Mouse (Mus musculus) hindbrain, postnatal 0 days (tissue): Measurements from ENCODE around the gene Tmem221. TPM values are rescaled to one million over a fixed set of nuclear protein-coding genes. Genes with fewer than 3 reads are reported as not detected.
A peak's percentile ranks its signal among the peaks of the same experiment; 100 is the strongest.

Source experiments
- ATAC-seq: fragments of 200-750 bp; cut with Nextera tagmentation; 2 replicates; pipeline ENCODE4 v1.8.0; 2017; ENCODE audit warnings: mild to moderate bottlenecking, moderate TSS enrichment, moderate library complexity
- DNase-seq: peaks from one replicate; pipeline ENCODE4 v3.0.0-alpha.2; 2015; ENCODE audit warnings: low spot score
- H3K27ac ChIP-seq: fragments of 300-500 bp; sonication (generic); 2 replicates; pipeline ENCODE4 v1.5.1; 2014; ENCODE audit warnings: mild to moderate bottlenecking
- H3K27me3 ChIP-seq: fragments of 300-500 bp; sonication (generic); 2 replicates; pipeline ENCODE4 v1.6.1; 2014; ENCODE audit warnings: low read length, mixed read lengths; ENCODE audit not compliant: insufficient read depth
- H3K36me3 ChIP-seq: fragments of 300-500 bp; sonication (generic); 2 replicates; pipeline ENCODE4 v1.6.1; 2014; ENCODE audit warnings: low read length, mixed read lengths; ENCODE audit not compliant: insufficient read depth
- H3K4me1 ChIP-seq: fragments of 300-500 bp; sonication (generic); 2 replicates; pipeline ENCODE4 v1.6.1; 2014; ENCODE audit warnings: antibody characterized with exemption, low read length, mixed read lengths; ENCODE audit not compliant: insufficient read depth
- H3K4me2 ChIP-seq: fragments of 300-500 bp; sonication (generic); 2 replicates; pipeline ENCODE4 v1.6.1; 2014; ENCODE audit warnings: low read depth, mild to moderate bottlenecking, low read length, moderate library complexity, mixed read lengths
- H3K4me3 ChIP-seq: fragments of 300-500 bp; sonication (generic); 2 replicates; pipeline ENCODE4 v1.5.1; 2014; ENCODE audit warnings: low read length
- H3K9ac ChIP-seq: fragments of 300-500 bp; sonication (generic); replicated peaks from 2 replicates; pipeline ENCODE4 v1.6.1; 2014; ENCODE audit warnings: mild to moderate bottlenecking, low read length, moderate library complexity, mixed read lengths
- H3K9me3 ChIP-seq: fragments of 300-500 bp; sonication (generic); 2 replicates; pipeline ENCODE4 v1.6.1; 2016; ENCODE audit warnings: low read length, mixed read lengths
- CTCF ChIP-seq: IDR thresholded peaks from 2 replicates; pipeline ENCODE4 v1.5.1; 2016; ENCODE audit warnings: antibody characterized with exemption, control low read depth, low read depth
- WGBS: fragments of 180-500 bp; shearing (Covaris S2); extraction: QIAGEN DNeasy Blood & Tissue Kit; methylation state at CpG from one replicate; pipeline ENCODE4 v1.1.7; 2014; 5-methylcytosine and 5-hydroxymethylcytosine counted together
- polyA plus RNA-seq: library from polyadenylated mRNA; unstranded; fragments of >200 nt; fragmentation: Nextera tagmentation; extraction: Ambion mirVana; gene quantifications from 2 replicates; pipeline ENCODE4 v1.2.1, GENCODE M21; 2015
- total RNA-seq: library from RNA; depleted of rRNA; stranded (reverse); fragments of >200 nt; gene quantifications from 2 replicates; pipeline ENCODE4 v1.2.3, GENCODE M21; 2014

Gene Tmem221
- total and polyA plus RNA-seq, 2 experiments from 2014 or later, result 0.18 to 1.3 TPM

DNA sequence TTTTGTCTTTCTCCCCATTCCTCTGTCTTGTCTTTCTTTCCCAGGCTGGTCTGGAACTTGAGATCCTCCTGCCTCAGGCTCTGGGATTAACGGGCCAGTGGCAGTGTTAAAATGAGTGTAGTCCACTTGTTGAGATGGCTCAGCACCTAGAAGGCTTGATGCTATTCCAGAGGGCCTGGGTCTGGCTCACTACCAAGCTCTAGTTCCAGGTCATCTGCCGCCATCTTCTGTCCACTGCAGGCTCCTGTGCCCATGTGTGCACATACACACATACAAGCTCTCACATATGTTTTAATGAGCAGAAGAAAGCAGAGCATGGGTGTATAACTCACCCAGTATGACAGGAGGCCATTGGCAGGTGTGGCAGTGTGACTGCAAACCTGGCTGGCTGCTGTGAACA lies 13.4 kb upstream of the Tmem221 start:
- Histone ChIP-seq H3K4me3 (0 out of 2 replicates have a peak overlapping the region, but pooled peaks have one; percentile 66), H3K27me3 (no peaks in the 10 kb centered on the region), H3K4me1 (peaks cover 10% of the 10 kb centered on the region), H3K36me3 (no peaks in the 10 kb centered on the region), H3K27ac (peak overlapping the region; percentile 91; the same call in 1 of the 2 replicates), H3K4me2 (peak overlapping the region; percentile 68; the same call in 1 of the 2 replicates), H3K9me3 (no peaks in the 10 kb centered on the region), H3K9ac (no peak overlapping the region)
- ATAC-seq (no peak), DNase-seq (peak; percentile 31)
- WGBS, result 88% methylated on average over 2 of the region's 2 CpGs
- TF ChIP-seq CTCF, result peak; percentile 24; the same call in 1 of the 2 replicates

GRCm38 (mm10) chr8:71570291-71570954 lies 11.8 kb upstream of the Tmem221 start:
- Histone ChIP-seq H3K27me3 (no peaks in the 10 kb centered on the region), H3K9ac (peak overlapping the region; percentile 62), H3K27ac (peak overlapping the region; percentile 91), H3K4me3 (peak overlapping the region; percentile 66), H3K4me2 (peak overlapping the region; percentile 68), H3K36me3 (no peaks in the 10 kb centered on the region), H3K9me3 (no peaks in the 10 kb centered on the region), H3K4me1 (peaks cover 10% of the 10 kb centered on the region)
- WGBS, result under 1% methylated on average over 41 of the region's 41 CpGs
- peak; percentile 91 for ATAC-seq
- TF ChIP-seq CTCF, result peak; percentile 22
- peak; percentile 98 for DNase-seq

GRCm38 (mm10) chr8:71569366-71570290 lies 11.0 kb upstream of the Tmem221 start:
- Histone ChIP-seq H3K27ac (peak overlapping the region; percentile 91), H3K4me2 (peak overlapping the region; percentile 68), H3K4me1 (peaks cover 10% of the 10 kb centered on the region), H3K4me3 (peak overlapping the region; percentile 66), H3K9ac (peak overlapping the region; percentile 62), H3K9me3 (no peaks in the 10 kb centered on the region), H3K36me3 (no peaks in the 10 kb centered on the region), H3K27me3 (no peaks in the 10 kb centered on the region)
- 0 out of 2 replicates have a peak, but pooled peaks have one; percentile 29 for TF ChIP-seq CTCF
- under 1% methylated on average over 51 of the region's 51 CpGs for WGBS
- ATAC-seq, result peak; percentile 81
- DNase-seq, result peak; percentile 94

DNA sequence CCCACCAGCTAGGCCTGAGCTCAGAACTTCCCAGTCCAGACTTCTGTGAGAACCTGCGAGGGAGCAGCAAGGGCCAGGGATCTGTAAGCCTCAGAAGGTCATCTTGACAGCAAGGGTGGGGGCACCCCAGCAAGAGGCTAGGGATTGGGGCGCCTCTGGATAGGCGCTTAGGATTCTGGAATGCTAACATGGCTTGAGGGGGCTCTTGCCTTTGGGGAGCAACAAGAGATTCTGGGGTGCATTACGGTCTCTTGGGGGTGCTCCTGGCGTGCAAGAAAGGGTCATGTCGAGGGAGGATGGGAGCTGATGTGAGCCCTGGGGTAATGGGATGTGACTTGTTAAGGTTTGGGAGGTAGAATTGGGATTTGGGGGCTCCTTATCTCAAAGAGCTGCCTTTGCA lies 10.3 kb upstream of the Tmem221 start:
- WGBS, result 14% methylated on average over 6 of the region's 6 CpGs
- Histone ChIP-seq H3K27ac (peak overlapping the region; percentile 91), H3K9ac (peak overlapping the region; percentile 62), H3K27me3 (no peaks in the 10 kb centered on the region), H3K9me3 (no peaks in the 10 kb centered on the region), H3K36me3 (no peaks in the 10 kb centered on the region), H3K4me1 (peaks cover 10% of the 10 kb centered on the region), H3K4me2 (peak overlapping the region; percentile 68), H3K4me3 (peak overlapping the region; percentile 66)
- TF ChIP-seq CTCF, result no peak
- ATAC-seq, result no peak
- no peak for DNase-seq

GRCm38 (mm10) chr8:71568387-71568937 lies 9.8 kb upstream of the Tmem221 start, which contains the start of gene Slc27a1:
Slc27a1 (plus strand) TSS chr8:71568882.
- DNase-seq, result peak; percentile 86

GRCm38 (mm10) chr8:71567587-71567986 lies 8.9 kb upstream of the Tmem221 start:
- Histone ChIP-seq H3K27me3 (0 out of 2 replicates have a peak, but pooled peaks cover under 1% of the 10 kb centered on the region), H3K9me3 (no peaks in the 10 kb centered on the region), H3K4me2 (no peak overlapping the region), H3K4me1 (peaks cover 12% of the 10 kb centered on the region), H3K36me3 (no peaks in the 10 kb centered on the region), H3K27ac (peak overlapping the region; percentile 91; the same call in 1 of the 2 replicates), H3K4me3 (no peak overlapping the region), H3K9ac (0 out of 2 replicates have a peak overlapping the region, but pooled peaks have one; percentile 3)
- no peak for DNase-seq
- WGBS, result 71% methylated on average over 7 of the region's 7 CpGs
- no peak for TF ChIP-seq CTCF
- no peak for ATAC-seq

More at GRCm38 (mm10) chr8:71568387-71568937, 9.8 kb upstream of the Tmem221 start, which contains the start of gene Slc27a1:
- 11% methylated on average over 13 of the region's 13 CpGs for WGBS
- peak; percentile 14; the same call in 1 of the 2 replicates for ATAC-seq
- H3K4me3 ChIP-seq, result peak within 1 kb of the TSS; percentile 66
- H3K36me3 ChIP-seq, result no peaks in the 10 kb centered on the region
- peak within 1 kb of the TSS; percentile 91 for H3K27ac ChIP-seq
- H3K9me3 ChIP-seq, result no peaks in the 10 kb centered on the region
- peaks cover 10% of the 10 kb centered on the region for H3K4me1 ChIP-seq
- peak within 1 kb of the TSS; percentile 68 for H3K4me2 ChIP-seq
- H3K9ac ChIP-seq, result peak within 1 kb of the TSS; percentile 62
- H3K27me3 ChIP-seq, result no peaks in the 10 kb centered on the region
- TF ChIP-seq CTCF, result no peak
